Mouse (Mus musculus) ovary, adult 2 months (tissue): Measurements from ENCODE around the gene Arid3b. TPM values are rescaled to one million over a fixed set of nuclear protein-coding genes. Genes with fewer than 3 reads are reported as not detected.

Source experiments
- polyA plus RNA-seq: library from polyadenylated mRNA; depleted of rRNA; stranded (reverse); fragments of >200 nt; gene quantifications from 2 replicates; pipeline ENCODE4 v1.2.3, GENCODE M21; 2012; rRNA removed

The Arid3b gene
- 7.9 and 10.1 TPM in 2 replicates for polyA plus RNA-seq

DNA sequence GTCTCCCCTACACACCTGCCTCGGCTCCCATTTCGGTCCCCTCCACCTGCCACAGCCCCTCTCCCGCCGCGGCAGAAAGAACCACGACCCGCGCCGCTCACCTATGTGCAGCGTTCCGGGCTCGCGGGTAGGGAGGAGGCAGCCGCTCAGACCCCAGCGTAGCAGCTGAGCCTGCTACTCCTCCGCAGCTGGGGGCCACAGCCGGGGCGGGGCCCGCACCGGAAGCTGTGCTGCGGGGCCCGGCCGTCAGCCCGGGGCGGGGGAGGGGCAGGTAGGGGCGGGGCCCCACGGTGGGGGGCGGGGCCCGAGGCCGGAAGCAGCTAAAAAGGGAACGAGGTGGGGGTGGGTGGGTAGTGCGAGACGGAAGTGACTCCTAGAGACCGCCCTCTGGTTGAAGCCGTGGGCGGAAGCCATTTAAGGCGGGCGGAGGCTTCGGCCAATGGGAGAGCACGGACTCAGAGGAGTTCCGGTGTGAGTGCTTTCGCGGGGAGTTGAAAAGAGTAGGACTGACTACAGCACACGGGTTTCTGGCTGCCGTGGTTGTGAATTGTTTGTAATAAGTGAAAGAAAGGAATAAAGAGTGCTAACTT lies at the start of gene Arid3b:
Gene Arid3b, minus strand, starts transcription at position 213 of the 590 bp plus-strand sequence.

DNA sequence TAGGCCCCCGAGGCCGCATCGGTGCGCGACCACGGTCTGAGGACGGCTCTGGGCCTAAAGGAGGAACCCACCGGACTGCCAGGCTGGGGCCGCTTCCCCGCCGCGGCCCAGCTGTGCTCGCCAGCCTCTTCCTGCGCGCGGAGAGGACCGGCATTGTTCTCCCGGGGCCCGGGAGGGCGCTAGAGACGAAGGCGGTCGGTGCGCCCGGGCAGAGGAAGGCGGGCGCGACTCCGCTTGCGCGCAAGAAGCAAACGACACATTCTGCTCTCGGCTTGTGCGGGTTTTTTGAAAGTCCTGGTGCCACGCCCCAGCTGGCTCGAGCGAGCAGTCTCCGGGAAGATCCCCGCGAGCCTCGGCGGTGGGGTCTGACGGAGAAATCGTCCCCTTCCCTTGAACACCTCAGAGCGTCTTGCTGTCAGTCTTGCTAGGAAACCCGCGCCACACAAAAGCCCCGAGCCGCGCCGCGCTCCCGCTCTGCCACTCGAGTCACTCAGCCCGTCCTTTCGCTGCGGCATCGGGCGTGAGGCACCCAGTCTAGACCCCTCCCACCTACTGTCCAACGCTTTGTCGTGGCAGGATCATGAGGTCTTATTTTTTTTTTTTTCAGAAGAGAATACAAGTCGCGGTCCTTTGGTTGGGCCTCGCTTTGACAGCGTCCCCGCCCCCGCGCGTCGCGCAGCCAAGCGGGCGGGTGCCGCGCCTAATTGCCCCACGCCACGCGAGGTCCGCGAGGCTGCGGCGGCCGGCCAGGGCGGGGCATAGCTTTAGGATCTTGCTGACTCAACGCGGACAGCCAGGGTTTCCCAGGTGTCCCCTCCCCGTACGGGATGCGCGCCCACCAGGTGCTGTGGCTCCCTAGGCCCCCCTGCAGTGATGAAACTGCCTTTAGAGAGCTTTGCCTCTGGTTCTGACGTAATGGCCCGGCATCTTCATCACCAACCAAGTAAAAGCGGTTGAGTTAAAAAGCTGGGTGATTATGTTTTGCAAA lies 70.9 kb downstream of the Arid3b start, which contains the start of gene Clk3:
Gene Clk3, minus strand, starts transcription at position 497 of the 988 bp plus-strand sequence.

Other genes with a start within 250 kb of the Arid3b start
- 25.7 and 31.5 TPM in 2 replicates for gene Ulk3, start 247.3 kb downstream of the Arid3b start, polyA plus RNA-seq
- gene Cplx3, start 230.5 kb downstream of the Arid3b start, polyA plus RNA-seq: not detected in 2 replicates
- gene Lman1l, start 216.0 kb downstream of the Arid3b start, polyA plus RNA-seq: not detected in 2 replicates
- gene Csk, start 183.2 kb downstream of the Arid3b start, polyA plus RNA-seq: 51.7 and 57.8 TPM in 2 replicates
- gene Cyp1a2, start 153.1 kb downstream of the Arid3b start, polyA plus RNA-seq: 0.08 and 0.53 TPM in 2 replicates
- gene Cyp1a1, start 148.9 kb downstream of the Arid3b start, polyA plus RNA-seq: 0.10 and 0.19 TPM in 2 replicates
- 12.6 and 15.7 TPM in 2 replicates for gene Edc3, start 128.3 kb downstream of the Arid3b start, polyA plus RNA-seq
- gene Clk3, start 70.9 kb downstream of the Arid3b start, polyA plus RNA-seq: 92.5 and 95.3 TPM in 2 replicates
- 141 and 197 TPM in 2 replicates for gene Ubl7, start 74.2 kb upstream of the Arid3b start, polyA plus RNA-seq
- gene Sema7a, start 103.3 kb upstream of the Arid3b start, polyA plus RNA-seq: 164 and 176 TPM in 2 replicates
- 1,389 and 1,449 TPM in 2 replicates for gene Cyp11a1, start 169.6 kb upstream of the Arid3b start, polyA plus RNA-seq
- 42.6 and 49.2 TPM in 2 replicates for gene Stra6, start 227.0 kb upstream of the Arid3b start, polyA plus RNA-seq